Comparison of ENCODE assay signal across 28 mouse cellular contexts in genomic region chr14:28381801-28382550, GRCm38 (mm10).
DNase-seq lines count a peak whose midpoint lies in the region; ATAC-seq and TF ChIP-seq lines count a peak whose summit lies in the region.
"Had no signal": no experiment of that assay in that cellular context is flagged by ENCODE, and none has a peak within 500 bp of the region (broad histone marks: within the 10 kb centered on the region; RNA-seq: fewer than 3 reads in every experiment).

No protein-coding gene starts in this region.

- 60% methylated on average over 14 of the region's 14 CpGs for WGBS in midbrain, embryonic 13.5 days
- WGBS in midbrain, embryonic 15.5 days, result 50% methylated on average over 14 of the region's 14 CpGs
- WGBS in embryonic facial prominence, embryonic 10.5 days, result 44% methylated on average over 14 of the region's 14 CpGs
- WGBS in forebrain, embryonic 15.5 days, result 23% methylated on average over 14 of the region's 14 CpGs
- 77% methylated on average over 14 of the region's 14 CpGs for WGBS in stomach, postnatal 0 days

- H3K36me3 ChIP-seq in midbrain, embryonic 13.5 days, result no peaks in the 10 kb centered on the region
- no peaks in the 10 kb centered on the region for H3K36me3 ChIP-seq in midbrain, embryonic 15.5 days (replicated peaks)
- no peaks in the 10 kb centered on the region for H3K36me3 ChIP-seq in embryonic facial prominence, embryonic 10.5 days (replicated peaks)
- H3K36me3 ChIP-seq in forebrain, embryonic 15.5 days, result no peaks in the 10 kb centered on the region
- H3K36me3 ChIP-seq in stomach, postnatal 0 days (ENCODE audit: control insufficient read depth, insufficient read depth, low read length), result no peaks in the 10 kb centered on the region
- H3K36me3 ChIP-seq: embryonic facial prominence, embryonic 13.5 days; limb, embryonic 15.5 days; liver, embryonic 13.5 days had no signal

- H3K4me3 ChIP-seq in midbrain, embryonic 13.5 days (replicated peaks), result no peak overlapping the region
- no peak overlapping the region for H3K4me3 ChIP-seq in midbrain, embryonic 15.5 days
- H3K4me3 ChIP-seq in embryonic facial prominence, embryonic 10.5 days, result no peak overlapping the region
- H3K4me3 ChIP-seq in forebrain, embryonic 15.5 days, result no peak overlapping the region
- no peak overlapping the region for H3K4me3 ChIP-seq in stomach, postnatal 0 days (ENCODE audit: low read depth, low read length)
- H3K4me3 ChIP-seq: embryonic facial prominence, embryonic 13.5 days; left cerebral cortex, adult 2 months; limb, embryonic 15.5 days; liver, embryonic 13.5 days had no signal

- TF ChIP-seq EP300 in stomach, postnatal 0 days (optimal IDR thresholded peaks at IDR 0.05), result no peak

- ATAC-seq in midbrain, embryonic 13.5 days, result peak; percentile 62; the same call in 1 of the 2 replicates
- no peak for ATAC-seq in midbrain, embryonic 15.5 days (replicated peaks)
- ATAC-seq in forebrain, embryonic 15.5 days (replicated peaks), result peak; percentile 77; the same call in 1 of the 2 replicates
- ATAC-seq in stomach, postnatal 0 days (ENCODE audit: low FRiP score, low TSS enrichment), result no peak
- ATAC-seq: inflammation-experienced regulatory T-cells, adult 6 months; lung, postnatal 0 days had no signal

- H3K27me3 ChIP-seq in midbrain, embryonic 13.5 days, result peaks cover 100% of the 10 kb centered on the region
- peaks cover 64% of the 10 kb centered on the region for H3K27me3 ChIP-seq in midbrain, embryonic 15.5 days (replicated peaks)
- H3K27me3 ChIP-seq in embryonic facial prominence, embryonic 10.5 days (replicated peaks; ENCODE audit: low read depth, poor library complexity, severe bottlenecking), result peaks cover 70% of the 10 kb centered on the region
- peaks cover 26% of the 10 kb centered on the region for H3K27me3 ChIP-seq in forebrain, embryonic 15.5 days
- no peaks in the 10 kb centered on the region for H3K27me3 ChIP-seq in stomach, postnatal 0 days (ENCODE audit: control insufficient read depth, insufficient read depth, low read length)
- H3K27me3 ChIP-seq: liver, embryonic 13.5 days had no signal

- H3K27ac ChIP-seq in midbrain, embryonic 13.5 days, result no peak overlapping the region
- H3K27ac ChIP-seq in midbrain, embryonic 15.5 days, result no peak overlapping the region
- no peak overlapping the region for H3K27ac ChIP-seq in embryonic facial prominence, embryonic 10.5 days (replicated peaks)
- no peak overlapping the region for H3K27ac ChIP-seq in forebrain, embryonic 15.5 days (replicated peaks)
- no peak overlapping the region for H3K27ac ChIP-seq in stomach, postnatal 0 days (replicated peaks)
- H3K27ac ChIP-seq: embryonic facial prominence, embryonic 13.5 days; hindbrain, embryonic 14.5 days; left cerebral cortex, adult 2 months; limb, embryonic 15.5 days; liver, embryonic 13.5 days; macrophage had no signal

- H3K4me2 ChIP-seq in midbrain, embryonic 13.5 days (replicated peaks), result no peak overlapping the region
- no peak overlapping the region for H3K4me2 ChIP-seq in midbrain, embryonic 15.5 days
- H3K4me2 ChIP-seq in forebrain, embryonic 15.5 days (replicated peaks), result no peak overlapping the region
- H3K4me2 ChIP-seq in stomach, postnatal 0 days (replicated peaks; ENCODE audit: low read depth), result no peak overlapping the region
- H3K4me2 ChIP-seq: embryonic facial prominence, embryonic 13.5 days; heart, embryonic 11.5 days; hindbrain, embryonic 14.5 days; limb, embryonic 15.5 days; liver, embryonic 13.5 days had no signal

- no peaks in the 10 kb centered on the region for H3K9me3 ChIP-seq in midbrain, embryonic 13.5 days
- no peaks in the 10 kb centered on the region for H3K9me3 ChIP-seq in midbrain, embryonic 15.5 days
- no peaks in the 10 kb centered on the region for H3K9me3 ChIP-seq in embryonic facial prominence, embryonic 10.5 days
- H3K9me3 ChIP-seq in forebrain, embryonic 15.5 days, result no peaks in the 10 kb centered on the region
- no peaks in the 10 kb centered on the region for H3K9me3 ChIP-seq in stomach, postnatal 0 days (ENCODE audit: control insufficient read depth, low read length)
- H3K9me3 ChIP-seq: embryonic facial prominence, embryonic 13.5 days; limb, embryonic 15.5 days; liver, embryonic 13.5 days had no signal

- DNase-seq in embryonic facial prominence, embryonic 10.5 days (ENCODE audit: low spot score), result peak; percentile 39
- peak; percentile 76 for DNase-seq in retina, postnatal 1 day
- DNase-seq in layer of hippocampus, adult 8-10 months (ENCODE audit: low spot score in 2 of 2), result no peak
- no peak for DNase-seq in stomach, postnatal 0 days (ENCODE audit: low spot score)
- DNase-seq: adrenal gland, postnatal 25 days; cerebellum, adult 8-10 months; embryo, embryonic 11 days; gastrocnemius, postnatal 14 days; heart, adult 18-20 months; heart, postnatal 4 days; kidney, adult 11 months; kidney, postnatal 14 days; liver, embryonic 13.5 days; lung, adult 18-20 months; right cerebral cortex, adult 18-20 months; thymus, adult 2 months; thymus, postnatal 36 days had no signal

- no peak overlapping the region for H3K9ac ChIP-seq in midbrain, embryonic 13.5 days (replicated peaks)
- no peak overlapping the region for H3K9ac ChIP-seq in midbrain, embryonic 15.5 days
- H3K9ac ChIP-seq in forebrain, embryonic 15.5 days (replicated peaks), result no peak overlapping the region
- H3K9ac ChIP-seq in stomach, postnatal 0 days (ENCODE audit: low read length), result no peak overlapping the region
- H3K9ac ChIP-seq: embryonic facial prominence, embryonic 13.5 days; hindbrain, embryonic 14.5 days; limb, embryonic 15.5 days; liver, embryonic 13.5 days had no signal

- no peak for TF ChIP-seq CTCF in stomach, postnatal 0 days (IDR thresholded peaks at IDR 0.05; ENCODE audit: low read depth)

- peaks cover 9% of the 10 kb centered on the region; the same call in 1 of the 2 replicates for H3K4me1 ChIP-seq in midbrain, embryonic 13.5 days (replicated peaks)
- H3K4me1 ChIP-seq in midbrain, embryonic 15.5 days, result peaks cover 3% of the 10 kb centered on the region; the same call in 1 of the 2 replicates
- H3K4me1 ChIP-seq in embryonic facial prominence, embryonic 10.5 days, result peaks cover 30% of the 10 kb centered on the region
- peaks cover 8% of the 10 kb centered on the region for H3K4me1 ChIP-seq in forebrain, embryonic 15.5 days
- no peaks in the 10 kb centered on the region for H3K4me1 ChIP-seq in stomach, postnatal 0 days (replicated peaks; ENCODE audit: control insufficient read depth, insufficient read depth)
- H3K4me1 ChIP-seq: limb, embryonic 15.5 days; liver, embryonic 13.5 days had no signal

Comparison
In these comparisons a context has a peak if more than half of its experiments do, and no peak if none do; other contexts are left out.
1. ATAC-seq: peak in midbrain, embryonic 13.5 days (single experiment) and forebrain, embryonic 15.5 days (single experiment); none in midbrain, embryonic 15.5 days (single experiment) and stomach, postnatal 0 days (single experiment).
2. DNase-seq: peak in embryonic facial prominence, embryonic 10.5 days (single experiment) and retina, postnatal 1 day (single experiment); none in layer of hippocampus, adult 8-10 months (0 of 2) and stomach, postnatal 0 days (single experiment).